ENCODE assay signal across 13 mouse cellular contexts in genomic region chr3:132744287-132745146, GRCm38 (mm10).
A peak's percentile ranks its signal among the peaks of the same experiment; 100 is the strongest.
DNase-seq lines count a peak whose midpoint lies in the region; ATAC-seq and TF ChIP-seq lines count a peak whose summit lies in the region.
"Had no signal": no experiment of that assay in that cellular context is flagged by ENCODE, and none has a peak within 500 bp of the region (broad histone marks: within the 10 kb centered on the region; RNA-seq: fewer than 3 reads in every experiment).

No protein-coding gene starts in this region.

- H3K27ac ChIP-seq in hindbrain, embryonic 14.5 days = no peak overlapping the region
- H3K27ac ChIP-seq in midbrain, embryonic 10.5 days (replicated peaks) = peak overlapping the region; percentile 74
- no peak overlapping the region for H3K27ac ChIP-seq in intestine, postnatal 0 days (ENCODE audit: low read depth, low read length)
- H3K27ac ChIP-seq: limb, embryonic 15.5 days had no signal

- no peaks in the 10 kb centered on the region for H3K27me3 ChIP-seq in hindbrain, embryonic 14.5 days (ENCODE audit: control insufficient read depth, insufficient read depth, low read length)
- no peaks in the 10 kb centered on the region for H3K27me3 ChIP-seq in midbrain, embryonic 10.5 days (ENCODE audit: low read depth, poor library complexity, severe bottlenecking)
- no peaks in the 10 kb centered on the region for H3K27me3 ChIP-seq in intestine, postnatal 0 days (replicated peaks; ENCODE audit: control insufficient read depth, insufficient read depth, low read length)
- H3K27me3 ChIP-seq: limb, embryonic 15.5 days had no signal

- no peaks in the 10 kb centered on the region for H3K36me3 ChIP-seq in hindbrain, embryonic 14.5 days (replicated peaks; ENCODE audit: control insufficient read depth, insufficient read depth)
- no peaks in the 10 kb centered on the region for H3K36me3 ChIP-seq in midbrain, embryonic 10.5 days
- peaks cover 5% of the 10 kb centered on the region for H3K36me3 ChIP-seq in intestine, postnatal 0 days (ENCODE audit: control insufficient read depth, insufficient read depth)

- WGBS in hindbrain, embryonic 14.5 days = 53% methylated on average over 10 of the region's 10 CpGs
- WGBS in midbrain, embryonic 10.5 days = 50% methylated on average over 10 of the region's 10 CpGs
- WGBS in intestine, postnatal 0 days = 82% methylated on average over 10 of the region's 10 CpGs

- H3K9ac ChIP-seq in hindbrain, embryonic 14.5 days = no peak overlapping the region
- no peak overlapping the region for H3K9ac ChIP-seq in intestine, postnatal 0 days (ENCODE audit: low read depth, low read length)
- H3K9ac ChIP-seq: limb, embryonic 15.5 days had no signal

- TF ChIP-seq CTCF in intestine, postnatal 0 days (IDR thresholded peaks at IDR 0.05; ENCODE audit: low read depth) = no peak

- peak; percentile 71 for ATAC-seq in hindbrain, embryonic 14.5 days (ENCODE audit: low FRiP score)
- no peak for ATAC-seq in intestine, postnatal 0 days
- ATAC-seq: intestine, embryonic 16.5 days had no signal

- peak; percentile 55 for DNase-seq in MEL-GATA-1-ER (ENCODE audit: extremely low read depth, low read depth)
- peak; percentile 10 for DNase-seq in embryo, embryonic 11 days
- DNase-seq in hindbrain, embryonic 14.5 days (ENCODE audit: low spot score) = no peak
- peak; percentile 46 for DNase-seq in midbrain, embryonic 10.5 days (ENCODE audit: low spot score)
- DNase-seq in adrenal gland, adult (ENCODE audit: inconsistent age in 2 of 2, low spot score in 1 of 2) = no peak
- DNase-seq in gastrocnemius, postnatal 10 days = no peak
- no peak for DNase-seq in frontal cortex, postnatal 14 days (ENCODE audit: low spot score in 2 of 2)
- DNase-seq: cerebellum, adult 9-11 months; gastrocnemius, postnatal 36 days; spleen, adult 18-20 months had no signal

- no peak overlapping the region for H3K4me2 ChIP-seq in hindbrain, embryonic 14.5 days (replicated peaks)
- no peak overlapping the region for H3K4me2 ChIP-seq in intestine, postnatal 0 days (replicated peaks; ENCODE audit: low read depth)
- H3K4me2 ChIP-seq: limb, embryonic 15.5 days had no signal

- no peaks in the 10 kb centered on the region for H3K9me3 ChIP-seq in hindbrain, embryonic 14.5 days (ENCODE audit: control insufficient read depth, low read length)
- H3K9me3 ChIP-seq in midbrain, embryonic 10.5 days (replicated peaks) = no peaks in the 10 kb centered on the region
- no peaks in the 10 kb centered on the region for H3K9me3 ChIP-seq in intestine, postnatal 0 days (ENCODE audit: control insufficient read depth)
- H3K9me3 ChIP-seq: limb, embryonic 15.5 days had no signal

- H3K4me3 ChIP-seq in hindbrain, embryonic 14.5 days (replicated peaks; ENCODE audit: low read length) = no peak overlapping the region
- 0 out of 2 replicates have a peak overlapping the region, but pooled peaks have one; percentile 11 for H3K4me3 ChIP-seq in midbrain, embryonic 10.5 days
- H3K4me3 ChIP-seq in intestine, postnatal 0 days (ENCODE audit: low read depth, low read length) = no peak overlapping the region
- H3K4me3 ChIP-seq: limb, embryonic 15.5 days had no signal

- H3K4me1 ChIP-seq in hindbrain, embryonic 14.5 days (replicated peaks; ENCODE audit: control insufficient read depth, insufficient read depth, low read length) = 0 out of 2 replicates have a peak, but pooled peaks cover 3% of the 10 kb centered on the region
- H3K4me1 ChIP-seq in midbrain, embryonic 10.5 days = peaks cover 40% of the 10 kb centered on the region
- H3K4me1 ChIP-seq in intestine, postnatal 0 days (replicated peaks; ENCODE audit: control insufficient read depth, insufficient read depth, low read length) = no peaks in the 10 kb centered on the region
- H3K4me1 ChIP-seq: limb, embryonic 15.5 days had no signal

Comparison
In these comparisons a context has a peak if more than half of its experiments do, and no peak if none do; other contexts are left out.
1. DNase-seq: peak in MEL-GATA-1-ER (single experiment), embryo, embryonic 11 days (single experiment) and midbrain, embryonic 10.5 days (single experiment); none in hindbrain, embryonic 14.5 days (single experiment), adrenal gland, adult (0 of 2), gastrocnemius, postnatal 10 days (single experiment) and frontal cortex, postnatal 14 days (0 of 2).